Mouse (Mus musculus) bone marrow macrophage, adult 2 months (primary cell): ENCODE data around the gene Rrh.

Experiments
- CTCF ChIP-seq: IDR thresholded peaks from 2 replicates; pipeline ENCODE4 v1.5.1; 2012; ENCODE audit warnings: low read depth, mild to moderate bottlenecking, low read length, moderate library complexity
- POLR2A ChIP-seq: IDR thresholded peaks from 2 replicates; pipeline ENCODE4 v1.6.1; 2012; ENCODE audit warnings: mild to moderate bottlenecking, low read depth, low read length, borderline replicate concordance

GRCm38 (mm10) chr3:129820847-129821246, 1.5 kb downstream of the Rrh start:
- TF ChIP-seq CTCF = no peak
- TF ChIP-seq POLR2A = no peak
